Mouse (Mus musculus) lung, embryonic 16.5 days (tissue): ENCODE measurements around the gene Apoa2. TPM values are rescaled to one million over a fixed set of nuclear protein-coding genes. Genes with fewer than 3 reads are reported as not detected.

Experiments used
- ATAC-seq: fragments of 200-750 bp; cut with Nextera tagmentation; 2 replicates; pipeline ENCODE4 v1.8.0; 2017; ENCODE audit warnings: low read depth, mild to moderate bottlenecking, moderate library complexity
- H3K27ac ChIP-seq: fragments of 300-500 bp; sonication (generic); 2 replicates; pipeline ENCODE4 v1.5.1; 2014; ENCODE audit warnings: mild to moderate bottlenecking, control low read depth, low read length
- H3K27me3 ChIP-seq: fragments of 300-500 bp; sonication (generic); 2 replicates; pipeline ENCODE4 v1.6.1; 2014; ENCODE audit warnings: low read depth, low read length, mixed read lengths; ENCODE audit not compliant: control insufficient read depth, insufficient read depth
- H3K36me3 ChIP-seq: fragments of 300-500 bp; sonication (generic); 2 replicates; pipeline ENCODE4 v1.6.1; 2014; ENCODE audit warnings: low read length; ENCODE audit not compliant: control insufficient read depth, insufficient read depth
- H3K4me1 ChIP-seq: fragments of 300-500 bp; sonication (generic); replicated peaks from 2 replicates; pipeline ENCODE4 v1.6.1; 2014; ENCODE audit warnings: low read length, mixed read lengths; ENCODE audit not compliant: control insufficient read depth, insufficient read depth
- H3K4me2 ChIP-seq: fragments of 300-500 bp; sonication (generic); 2 replicates; pipeline ENCODE4 v1.6.1; 2014; ENCODE audit warnings: low read depth, low read length, control low read depth
- H3K4me3 ChIP-seq: fragments of 300-500 bp; sonication (generic); 2 replicates; pipeline ENCODE4 v1.5.1; 2014; ENCODE audit warnings: mild to moderate bottlenecking, low read length, control low read depth
- H3K9ac ChIP-seq: fragments of 300-500 bp; sonication (generic); 2 replicates; pipeline ENCODE4 v1.6.1; 2014; ENCODE audit warnings: low read length, control low read depth
- H3K9me3 ChIP-seq: fragments of 300-500 bp; sonication (generic); 2 replicates; pipeline ENCODE4 v1.6.1; 2016; ENCODE audit warnings: low read length; ENCODE audit not compliant: control insufficient read depth
- WGBS: fragments of 180-500 bp; shearing (Covaris S2); extraction: QIAGEN DNeasy Blood & Tissue Kit; methylation state at CpG from one replicate; pipeline ENCODE4 v1.1.7; 2014; 5-methylcytosine and 5-hydroxymethylcytosine counted together
- polyA plus RNA-seq: library from polyadenylated mRNA; unstranded; fragments of >200 nt; fragmentation: Nextera tagmentation; extraction: Ambion mirVana; gene quantifications from 2 replicates; pipeline ENCODE4 v1.2.1, GENCODE M21; 2015

Gene Apoa2
- polyA plus RNA-seq, 1 experiment from 2014 or later: 13.3 TPM

GRCm38 (mm10) chr1:171190832-171191231 lies 34.0 kb upstream of the Apoa2 start:
- no peak overlapping the region for H3K27ac ChIP-seq
- H3K4me2 ChIP-seq: no peak overlapping the region
- ATAC-seq: no peak
- no peaks in the 10 kb centered on the region for H3K9me3 ChIP-seq
- peaks cover 39% of the 10 kb centered on the region for H3K27me3 ChIP-seq
- no peak overlapping the region for H3K9ac ChIP-seq
- 96% methylated on average over 9 of the region's 9 CpGs for WGBS
- H3K4me3 ChIP-seq: no peak overlapping the region
- peaks cover 15% of the 10 kb centered on the region for H3K4me1 ChIP-seq
- H3K36me3 ChIP-seq: no peaks in the 10 kb centered on the region

- H3K4me3 ChIP-seq: no peak overlapping the region
- no peak for ATAC-seq
- H3K9me3 ChIP-seq: no peaks in the 10 kb centered on the region
- H3K4me1 ChIP-seq: peaks cover 19% of the 10 kb centered on the region
- no peak overlapping the region for H3K27ac ChIP-seq
- WGBS: 48% methylated on average over 10 of the region's 10 CpGs
- H3K27me3 ChIP-seq: peaks cover 50% of the 10 kb centered on the region
- H3K36me3 ChIP-seq: no peaks in the 10 kb centered on the region
- no peak overlapping the region for H3K9ac ChIP-seq
- H3K4me2 ChIP-seq: no peak overlapping the region
Observed at GRCm38 (mm10) chr1:171192283-171192682, 32.6 kb upstream of the Apoa2 start.

GRCm38 (mm10) chr1:171193093-171193840 lies 31.6 kb upstream of the Apoa2 start:
- no peaks in the 10 kb centered on the region for H3K36me3 ChIP-seq
- H3K4me2 ChIP-seq: peak overlapping the region; percentile 37
- peaks cover 19% of the 10 kb centered on the region for H3K4me1 ChIP-seq
- no peaks in the 10 kb centered on the region for H3K9me3 ChIP-seq
- peak overlapping the region; percentile 14; the same call in 1 of the 2 replicates for H3K4me3 ChIP-seq
- H3K27ac ChIP-seq: no peak overlapping the region
- WGBS: 8% methylated on average over 18 of the region's 18 CpGs
- ATAC-seq: no peak
- H3K9ac ChIP-seq: no peak overlapping the region
- H3K27me3 ChIP-seq: peaks cover 53% of the 10 kb centered on the region

GRCm38 (mm10) chr1:171193911-171194830 lies 30.7 kb upstream of the Apoa2 start:
- no peak for ATAC-seq
- Histone ChIP-seq H3K36me3 (no peaks in the 10 kb centered on the region), H3K9ac (no peak overlapping the region), H3K4me1 (peaks cover 16% of the 10 kb centered on the region), H3K9me3 (no peaks in the 10 kb centered on the region), H3K4me2 (no peak overlapping the region), H3K27me3 (peaks cover 53% of the 10 kb centered on the region), H3K27ac (no peak overlapping the region), H3K4me3 (no peak overlapping the region)
- WGBS: 34% methylated on average over 11 of the region's 11 CpGs

- Histone ChIP-seq H3K36me3 (no peaks in the 10 kb centered on the region), H3K4me2 (peak overlapping the region; percentile 86), H3K9ac (no peak overlapping the region), H3K27ac (no peak overlapping the region), H3K9me3 (no peaks in the 10 kb centered on the region), H3K4me3 (peak overlapping the region; percentile 51), H3K27me3 (peaks cover 53% of the 10 kb centered on the region), H3K4me1 (peaks cover 11% of the 10 kb centered on the region)
- 0 out of 2 replicates have a peak, but pooled peaks have one; percentile 27 for ATAC-seq
- 8% methylated on average over 20 of the region's 20 CpGs for whole genome bisulfite sequencing
Observed at GRCm38 (mm10) chr1:171195046-171195822, 29.6 kb upstream of the Apoa2 start.

GRCm38 (mm10) chr1:171195887-171196397 lies 28.9 kb upstream of the Apoa2 start, which contains the start of gene Pcp4l1:
Pcp4l1 (minus strand) TSS chr1:171196268.
- Histone ChIP-seq H3K4me1 (peaks cover 11% of the 10 kb centered on the region), H3K27me3 (peaks cover 53% of the 10 kb centered on the region), H3K4me2 (peak within 1 kb of the TSS; percentile 86), H3K4me3 (peak within 1 kb of the TSS; percentile 51), H3K27ac (no peak within 1 kb of the TSS), H3K9ac (peak within 1 kb of the TSS; percentile 46), H3K36me3 (no peaks in the 10 kb centered on the region), H3K9me3 (no peaks in the 10 kb centered on the region)
- under 1% methylated on average over 33 of the region's 33 CpGs for WGBS
- ATAC-seq: peak; percentile 95

GRCm38 (mm10) chr1:171199532-171199931 lies 25.3 kb upstream of the Apoa2 start:
- WGBS: 45% methylated on average over 1 of the region's 1 CpGs
- H3K4me2 ChIP-seq: no peak overlapping the region
- no peaks in the 10 kb centered on the region for H3K9me3 ChIP-seq
- H3K4me1 ChIP-seq: peaks cover 9% of the 10 kb centered on the region
- ATAC-seq: no peak
- no peak overlapping the region for H3K9ac ChIP-seq
- H3K27ac ChIP-seq: no peak overlapping the region
- H3K4me3 ChIP-seq: no peak overlapping the region
- H3K27me3 ChIP-seq: peaks cover 26% of the 10 kb centered on the region
- no peaks in the 10 kb centered on the region for H3K36me3 ChIP-seq

GRCm38 (mm10) chr1:171200769-171201168 lies 24.1 kb upstream of the Apoa2 start:
- no peak overlapping the region for H3K4me3 ChIP-seq
- H3K4me1 ChIP-seq: peaks cover 5% of the 10 kb centered on the region
- no peak for ATAC-seq
- peaks cover 15% of the 10 kb centered on the region for H3K27me3 ChIP-seq
- WGBS: 95% methylated on average over 1 of the region's 1 CpGs
- H3K9me3 ChIP-seq: no peaks in the 10 kb centered on the region
- no peak overlapping the region for H3K27ac ChIP-seq
- no peaks in the 10 kb centered on the region for H3K36me3 ChIP-seq
- H3K4me2 ChIP-seq: no peak overlapping the region
- H3K9ac ChIP-seq: no peak overlapping the region
